Mouse (Mus musculus) cortical plate, adult 2 months (tissue): ENCODE measurements at regions not wholly inside any gene's neighbourhood (a gene's known extent, or its start where the extent isn't known, plus 50 kb on each side); places are given as distances from the start of the nearest gene placed in this dataset.

Experiments used
- H3K27ac ChIP-seq: fragments of 200-500 bp; 2 replicates; pipeline ENCODE4 v1.5.1; 2012; ENCODE audit warnings: low read length, control low read depth, inconsistent platforms; ENCODE audit not compliant: insufficient read depth
- H3K4me1 ChIP-seq: fragments of 200-500 bp; 2 replicates; pipeline ENCODE4 v1.6.1; 2011; ENCODE audit warnings: low read length; ENCODE audit not compliant: control insufficient read depth, insufficient read depth
- H3K4me3 ChIP-seq: fragments of 200-500 bp; 2 replicates; pipeline ENCODE4 v1.5.1; 2011; ENCODE audit warnings: mild to moderate bottlenecking, low read length, control low read depth; ENCODE audit not compliant: insufficient read depth
- CTCF ChIP-seq: fragments of 200-500 bp; IDR thresholded peaks from 2 replicates; pipeline ENCODE4 v1.5.1; 2011; ENCODE audit warnings: mild to moderate bottlenecking, control low read depth, low read length; ENCODE audit not compliant: insufficient read depth; ENCODE audit errors: extremely low read depth
- POLR2A ChIP-seq: fragments of 200-500 bp; IDR thresholded peaks from 2 replicates; pipeline ENCODE4 v1.6.1; 2011; ENCODE audit warnings: mild to moderate bottlenecking, low read length, control low read depth; ENCODE audit not compliant: insufficient read depth; ENCODE audit errors: extremely low read depth

GRCm38 (mm10) chr1:148675516-148675915, 1285.6 kb downstream of the Pla2g4a start:
- Histone ChIP-seq H3K27ac (no peak overlapping the region), H3K4me3 (no peak overlapping the region), H3K4me1 (no peaks in the 10 kb centered on the region)
- no peak for TF ChIP-seq POLR2A
- no peak for TF ChIP-seq CTCF

GRCm38 (mm10) chr1:148664409-148664808, 1296.7 kb downstream of the Pla2g4a start:
- TF ChIP-seq CTCF (no peak), POLR2A (no peak)
- no peak overlapping the region for H3K4me3 ChIP-seq

GRCm38 (mm10) chr1:148656990-148657389, 1304.1 kb downstream of the Pla2g4a start:
- no peak overlapping the region for H3K27ac ChIP-seq
- H3K4me3 ChIP-seq, result no peak overlapping the region
- TF ChIP-seq CTCF (no peak), POLR2A (no peak)
- H3K4me1 ChIP-seq, result no peaks in the 10 kb centered on the region

More at GRCm38 (mm10) chr1:148664409-148664808, 1296.7 kb downstream of the Pla2g4a start:
- Histone ChIP-seq H3K27ac (no peak overlapping the region), H3K4me1 (no peaks in the 10 kb centered on the region)
